Mouse (Mus musculus) urinary bladder, postnatal 25 days (tissue): ENCODE measurements around the gene Spns3.

Experiments
- DNase-seq: peaks from one replicate; pipeline ENCODE4 v3.0.0; 2022; ENCODE audit warnings: low spot score

Spns3 gene

GRCm38 (mm10) chr11:72452140-72452665 lies 98.1 kb downstream of the Spns3 start:
- no peak for DNase-seq

GRCm38 (mm10) chr11:72447475-72447874 lies 102.8 kb downstream of the Spns3 start:
- DNase-seq = no peak

- DNase-seq = peak; percentile 47
These were observed 103.8 kb downstream of the Spns3 start for GRCm38 (mm10) chr11:72446311-72447105.
